Mouse (Mus musculus) left cerebral cortex, postnatal 10 days (tissue): ENCODE measurements around the gene Krtap28-13. TPM values are rescaled to one million over a fixed set of nuclear protein-coding genes. Genes with fewer than 3 reads are reported as not detected.
A peak's percentile ranks its signal among the peaks of the same experiment; 100 is the strongest.

Experiments
- DNase-seq, 2 experiments: peaks; one replicate each; pipeline ENCODE4 v3.0.0; 2021 to 2022; ENCODE audit warnings: low spot score in 2 of 2, mixed read lengths in 1 of 2; ENCODE audit errors: extremely low spot score in 1 of 2
- intact Hi-C: fragments of 180-260 bp; cut with DNase I; formaldehyde crosslinking; loops from one replicate; pipeline ENCODE4 v1.15.1; 2025
- total RNA-seq, 2 experiments: library from RNA; stranded (reverse); gene quantifications; 2 replicates each; pipeline ENCODE4 v1.2.3; 2021

The Krtap28-13 gene
- total RNA-seq, 2 experiments from 2014 or later = not detected

- intact Hi-C loops = loop anchor here (1.0 kb wide), 1 partner anchor 289 kb away; no protein-coding TSS in a partner anchor
- peak in 1 of 2 experiments; percentile 54 for DNase-seq
Observed at GRCm38 (mm10) chr1:83076190-83076917, 15.6 kb downstream of the Krtap28-13 start.

DNA sequence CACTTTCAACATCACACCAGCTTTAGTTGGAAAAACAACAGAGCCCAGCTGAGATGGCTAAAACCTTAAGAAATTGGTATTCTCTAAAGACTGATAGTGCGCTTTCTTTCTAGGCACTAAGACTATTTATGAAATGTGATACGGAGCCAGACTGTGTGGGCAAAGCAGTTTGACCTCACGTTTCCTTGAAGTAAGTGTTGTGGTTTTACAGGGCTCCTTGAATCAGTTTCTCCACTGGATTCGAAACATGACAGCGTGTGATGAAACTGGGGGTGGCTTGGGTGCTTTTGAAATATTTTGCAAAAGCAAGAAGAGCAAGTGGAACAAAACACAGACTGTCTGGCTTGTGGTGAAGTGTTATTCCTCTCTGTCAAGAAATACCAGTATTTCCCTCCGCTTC lies 16.3 kb downstream of the Krtap28-13 start:
- DNase-seq = no peak
- intact Hi-C loops = no loop called here

GRCm38 (mm10) chr1:83084790-83085189 lies 24.1 kb downstream of the Krtap28-13 start:
- DNase-seq = no peak
- intact Hi-C loops = no loop called here

GRCm38 (mm10) chr1:83091268-83091667 lies 30.5 kb downstream of the Krtap28-13 start:
- no peak for DNase-seq
- intact Hi-C loops = no loop called here

DNA sequence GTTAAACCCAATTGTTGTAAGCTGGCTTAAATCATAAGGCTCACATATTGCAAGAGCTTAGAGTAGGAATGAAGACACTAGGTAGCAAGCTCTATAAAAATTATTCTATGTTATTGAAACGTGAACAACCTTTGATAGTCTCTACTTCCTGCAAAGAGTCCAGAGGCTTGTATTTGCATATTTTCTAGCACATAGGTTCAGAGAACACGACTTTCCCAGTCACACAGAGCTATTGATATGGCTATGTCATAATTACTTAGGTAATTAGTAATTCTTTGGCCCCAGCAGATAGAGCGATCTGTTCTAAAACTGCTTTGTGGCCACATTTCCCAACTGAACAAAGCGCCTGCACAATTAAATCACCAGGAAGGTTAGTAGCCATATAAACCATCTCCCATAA lies 36.2 kb downstream of the Krtap28-13 start:
- DNase-seq = no peak
- intact Hi-C loops = no loop called here

GRCm38 (mm10) chr1:83099160-83099559 lies 38.4 kb downstream of the Krtap28-13 start:
- no peak for DNase-seq
- intact Hi-C loops = no loop called here

- intact Hi-C loops = no loop called here
Observed at GRCm38 (mm10) chr1:83099580-83100137, 38.9 kb downstream of the Krtap28-13 start.

DNA sequence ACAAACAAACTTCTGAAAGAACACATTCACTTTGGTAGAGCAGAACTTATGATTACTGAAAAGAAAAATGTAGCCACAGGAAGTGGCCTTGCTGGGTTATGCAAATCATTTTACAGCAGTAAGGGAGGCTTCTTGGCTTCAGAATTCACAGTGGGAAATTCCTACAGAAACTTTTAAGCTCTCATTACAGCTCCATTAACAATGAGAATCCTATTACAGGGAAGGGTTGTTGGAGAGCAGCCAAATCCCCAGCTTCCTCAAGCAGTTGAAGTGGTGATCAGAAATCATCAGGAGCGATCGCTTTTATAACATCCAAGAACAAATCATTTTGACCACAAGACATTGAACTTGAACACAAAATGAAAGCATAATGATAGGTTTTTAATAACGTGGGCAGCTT lies 41.2 kb downstream of the Krtap28-13 start:
- DNase-seq = peak in 1 of 2 experiments; percentile 45
- intact Hi-C loops = no loop called here

More at GRCm38 (mm10) chr1:83099580-83100137, 38.9 kb downstream of the Krtap28-13 start:
- no peak for DNase-seq

DNA sequence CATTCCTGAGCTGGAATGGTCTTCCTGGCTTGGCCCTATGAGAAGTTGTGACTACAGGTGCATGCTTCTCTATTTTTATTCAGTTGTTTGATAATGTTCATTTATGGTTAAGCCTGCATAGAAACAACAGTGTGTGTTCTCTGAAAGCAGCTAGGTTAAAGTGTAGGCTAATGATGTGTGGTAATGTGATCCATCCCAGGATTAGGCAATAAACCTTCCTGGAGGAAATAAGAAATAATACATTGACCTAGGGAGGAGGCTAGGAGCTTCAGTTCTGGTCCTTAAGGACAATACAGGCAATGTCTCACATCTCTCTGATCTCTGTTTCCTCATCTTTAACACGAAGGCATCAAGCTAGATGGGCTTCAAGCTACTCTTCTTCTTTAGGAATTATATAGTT lies 44.7 kb downstream of the Krtap28-13 start:
- intact Hi-C loops = no loop called here
- no peak for DNase-seq

DNA sequence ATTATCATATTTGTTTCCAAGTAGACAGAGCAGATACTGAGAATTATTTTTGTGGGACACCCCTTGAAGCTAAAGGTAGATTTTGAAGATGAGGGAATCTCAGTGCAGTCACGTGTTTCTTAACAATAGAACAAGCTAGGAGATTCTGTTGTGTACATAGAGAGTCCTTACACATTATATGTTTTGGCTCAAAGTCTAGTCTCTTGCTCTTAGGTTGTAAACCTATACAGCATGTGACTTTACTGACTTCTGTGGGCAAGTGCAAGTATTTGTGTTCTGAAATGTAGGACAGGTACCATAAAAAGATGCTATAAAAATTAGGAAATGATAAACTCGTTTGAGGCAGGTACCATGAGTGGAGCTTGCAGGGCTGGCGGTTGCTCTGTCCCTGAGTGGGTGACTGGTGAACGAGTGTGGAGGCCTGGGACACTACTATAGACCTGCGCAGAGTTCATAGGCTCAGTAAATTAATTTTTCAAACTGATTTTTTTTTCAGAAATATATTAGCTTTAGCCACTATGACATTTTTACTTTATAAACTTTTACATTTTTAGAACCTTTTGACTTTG lies 46.8 kb downstream of the Krtap28-13 start:
- no peak for DNase-seq
- intact Hi-C loops = no loop called here

DNA sequence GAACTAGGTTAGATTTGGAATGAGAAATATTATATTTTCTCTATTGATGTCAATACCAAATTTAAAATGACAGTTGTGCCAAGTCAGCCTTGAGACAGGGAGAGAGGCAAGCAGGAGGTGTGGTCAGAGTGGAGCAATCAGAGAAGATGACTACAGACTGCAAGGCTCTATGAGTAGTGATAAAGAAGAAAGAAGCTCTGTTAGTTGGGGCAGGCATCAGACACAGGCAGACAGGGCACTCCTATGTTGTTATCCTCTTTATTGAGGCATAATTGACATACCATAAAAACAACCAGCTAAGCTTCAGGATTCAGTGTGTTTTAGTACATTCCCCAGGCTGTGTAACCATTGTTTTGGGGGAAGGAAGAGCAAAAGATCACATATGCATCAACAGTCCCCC lies 50.3 kb downstream of the Krtap28-13 start:
- DNase-seq = no peak
- intact Hi-C loops = no loop called here

Other genes with a start within 250 kb of the Krtap28-13 start
- 10 to 100 TPM; 82.3 to 86.3 TPM for gene Agfg1, start 221.4 kb upstream of the Krtap28-13 start, total RNA-seq
- under 1 TPM; 0.47 to 0.73 TPM for gene A030005L19Rik, start 147.6 kb upstream of the Krtap28-13 start, total RNA-seq
- not detected for gene A030014E15Rik, start 136.0 kb upstream of the Krtap28-13 start, total RNA-seq
- not detected for gene Gm6217, start 129.5 kb upstream of the Krtap28-13 start, total RNA-seq
- gene A030003K21Rik, start 117.5 kb upstream of the Krtap28-13 start, total RNA-seq = not detected
- gene Gm7544, start 104.9 kb upstream of the Krtap28-13 start, total RNA-seq = not detected
- gene Gm47955, start 100.6 kb upstream of the Krtap28-13 start, total RNA-seq = not detected
- not detected for gene Gm47959, start 60.4 kb upstream of the Krtap28-13 start, total RNA-seq
- gene Slc19a3, start 22.5 kb upstream of the Krtap28-13 start, total RNA-seq = 1 to 10 TPM; 1.4 to 1.7 TPM
- gene Krtap28-10, start 18.4 kb upstream of the Krtap28-13 start, total RNA-seq = not detected
- gene Gm47969, start 16.0 kb upstream of the Krtap28-13 start, total RNA-seq = not detected
- not detected for gene A030005K14Rik, start 1.6 kb upstream of the Krtap28-13 start, total RNA-seq
- not detected for gene Ccl20, start 55.8 kb downstream of the Krtap28-13 start, total RNA-seq
- under 1 TPM in 1 of 2 experiments, not detected in 1; 0.41 TPM for gene Daw1, start 98.8 kb downstream of the Krtap28-13 start, total RNA-seq